Mouse (Mus musculus) heart, embryonic 16.5 days (tissue): Measurements from ENCODE around the gene 1700021F07Rik. TPM values are rescaled to one million over a fixed set of nuclear protein-coding genes. Genes with fewer than 3 reads are reported as not detected.
A peak's percentile ranks its signal among the peaks of the same experiment; 100 is the strongest.

Source experiments
- ATAC-seq: fragments of 200-750 bp; cut with Nextera tagmentation; replicated peaks from 2 replicates; pipeline ENCODE4 v1.8.0; 2017; ENCODE audit warnings: moderate number of reproducible peaks; ENCODE audit not compliant: insufficient read depth, low FRiP score; ENCODE audit errors: extremely low read depth
- H3K27ac ChIP-seq: fragments of 300-500 bp; sonication (generic); 2 replicates; pipeline ENCODE4 v1.5.1; 2014; ENCODE audit warnings: mild to moderate bottlenecking, low read length, control low read depth, moderate library complexity
- H3K27me3 ChIP-seq: fragments of 300-500 bp; sonication (generic); 2 replicates; pipeline ENCODE4 v1.6.1; 2014; ENCODE audit warnings: low read length, mixed read lengths; ENCODE audit not compliant: control insufficient read depth, insufficient read depth
- H3K36me3 ChIP-seq: fragments of 300-500 bp; sonication (generic); 2 replicates; pipeline ENCODE4 v1.6.1; 2014; ENCODE audit not compliant: control insufficient read depth, insufficient read depth
- H3K4me1 ChIP-seq: fragments of 300-500 bp; sonication (generic); 2 replicates; pipeline ENCODE4 v1.6.1; 2014; ENCODE audit warnings: low read length, mixed read lengths; ENCODE audit not compliant: control insufficient read depth, insufficient read depth
- H3K4me2 ChIP-seq: fragments of 300-500 bp; sonication (generic); 2 replicates; pipeline ENCODE4 v1.6.1; 2014; ENCODE audit warnings: low read depth, mild to moderate bottlenecking, control low read depth, low read length
- H3K4me3 ChIP-seq: fragments of 300-500 bp; sonication (generic); 2 replicates; pipeline ENCODE4 v1.5.1; 2014; ENCODE audit warnings: mild to moderate bottlenecking, control low read depth, low read length
- H3K9ac ChIP-seq: fragments of 300-500 bp; sonication (generic); 2 replicates; pipeline ENCODE4 v1.6.1; 2014; ENCODE audit warnings: low read length, control low read depth
- H3K9me3 ChIP-seq: fragments of 300-500 bp; sonication (generic); replicated peaks from 2 replicates; pipeline ENCODE4 v1.6.1; 2016; ENCODE audit warnings: low read length; ENCODE audit not compliant: control insufficient read depth
- WGBS: fragments of 180-500 bp; shearing (Covaris S2); extraction: QIAGEN DNeasy Blood & Tissue Kit; methylation state at CpG from one replicate; pipeline ENCODE4 v1.1.7; 2014; 5-methylcytosine and 5-hydroxymethylcytosine counted together
- polyA plus RNA-seq: library from polyadenylated mRNA; unstranded; fragments of >200 nt; fragmentation: Nextera tagmentation; extraction: Ambion mirVana; gene quantifications from 2 replicates; pipeline ENCODE4 v1.2.1, GENCODE M21; 2015

1700021F07Rik gene
- polyA plus RNA-seq: not detected in 2 replicates

GRCm38 (mm10) chr2:173522376-173522775, at the start of gene 1700021F07Rik:
TSS of gene 1700021F07Rik (plus strand) at chr2:173522586.
- Histone ChIP-seq H3K27me3 (no peaks in the 10 kb centered on the region), H3K9me3 (no peaks in the 10 kb centered on the region), H3K4me1 (no peaks in the 10 kb centered on the region), H3K4me3 (no peak within 1 kb of the TSS), H3K9ac (no peak within 1 kb of the TSS), H3K4me2 (no peak within 1 kb of the TSS), H3K36me3 (no peaks in the 10 kb centered on the region), H3K27ac (no peak within 1 kb of the TSS)
- no peak for ATAC-seq
- 85% methylated on average over 18 of the region's 18 CpGs for WGBS

- Histone ChIP-seq H3K4me2 (no peak overlapping the region), H3K9me3 (no peaks in the 10 kb centered on the region), H3K9ac (no peak overlapping the region), H3K27ac (no peak overlapping the region), H3K27me3 (no peaks in the 10 kb centered on the region), H3K4me3 (no peak overlapping the region), H3K36me3 (no peaks in the 10 kb centered on the region), H3K4me1 (no peaks in the 10 kb centered on the region)
- WGBS: 64% methylated on average over 11 of the region's 11 CpGs
- ATAC-seq: no peak
Observed at GRCm38 (mm10) chr2:173473233-173473632, 49.2 kb upstream of the 1700021F07Rik start.

- WGBS: 81% methylated on average over 12 of the region's 12 CpGs
Observed at GRCm38 (mm10) chr2:173479050-173479449, 43.3 kb upstream of the 1700021F07Rik start.

GRCm38 (mm10) chr2:173484486-173484885, 37.9 kb upstream of the 1700021F07Rik start:
- Histone ChIP-seq H3K4me1 (no peaks in the 10 kb centered on the region), H3K9ac (no peak overlapping the region), H3K4me2 (no peak overlapping the region), H3K4me3 (no peak overlapping the region), H3K36me3 (no peaks in the 10 kb centered on the region), H3K9me3 (no peaks in the 10 kb centered on the region), H3K27me3 (no peaks in the 10 kb centered on the region), H3K27ac (no peak overlapping the region)
- 78% methylated on average over 4 of the region's 4 CpGs for WGBS
- no peak for ATAC-seq

More at GRCm38 (mm10) chr2:173479050-173479449, 43.3 kb upstream of the 1700021F07Rik start:
- ATAC-seq: no peak
- Histone ChIP-seq H3K4me1 (no peaks in the 10 kb centered on the region), H3K36me3 (no peaks in the 10 kb centered on the region), H3K9ac (no peak overlapping the region), H3K4me2 (no peak overlapping the region), H3K9me3 (no peaks in the 10 kb centered on the region), H3K27me3 (no peaks in the 10 kb centered on the region), H3K4me3 (no peak overlapping the region), H3K27ac (no peak overlapping the region)

GRCm38 (mm10) chr2:173499612-173500011, 22.8 kb upstream of the 1700021F07Rik start:
- H3K36me3 ChIP-seq: no peaks in the 10 kb centered on the region
- no peak overlapping the region for H3K9ac ChIP-seq
- H3K4me3 ChIP-seq: no peak overlapping the region
- no peak for ATAC-seq
- H3K27me3 ChIP-seq: no peaks in the 10 kb centered on the region
- H3K4me1 ChIP-seq: peaks cover 4% of the 10 kb centered on the region; the same call in 1 of the 2 replicates
- no peak overlapping the region for H3K4me2 ChIP-seq
- peaks cover 10% of the 10 kb centered on the region for H3K9me3 ChIP-seq
- 78% methylated on average over 2 of the region's 2 CpGs for whole genome bisulfite sequencing
- no peak overlapping the region for H3K27ac ChIP-seq

GRCm38 (mm10) chr2:173513977-173514376, 8.4 kb upstream of the 1700021F07Rik start:
- peaks cover 13% of the 10 kb centered on the region for H3K4me1 ChIP-seq
- WGBS: 91% methylated on average over 6 of the region's 6 CpGs
- H3K27me3 ChIP-seq: no peaks in the 10 kb centered on the region
- no peak overlapping the region for H3K4me3 ChIP-seq
- H3K36me3 ChIP-seq: no peaks in the 10 kb centered on the region
- no peak overlapping the region for H3K4me2 ChIP-seq
- peaks cover 4% of the 10 kb centered on the region; the same call in 1 of the 2 replicates for H3K9me3 ChIP-seq
- H3K27ac ChIP-seq: no peak overlapping the region
- H3K9ac ChIP-seq: no peak overlapping the region
- no peak for ATAC-seq

GRCm38 (mm10) chr2:173515186-173515585, 7.2 kb upstream of the 1700021F07Rik start:
- peaks cover 13% of the 10 kb centered on the region for H3K4me1 ChIP-seq
- peak; percentile 78; the same call in 1 of the 2 replicates for ATAC-seq
- peak overlapping the region; percentile 8; the same call in 1 of the 2 replicates for H3K27ac ChIP-seq
- peaks cover 1% of the 10 kb centered on the region; the same call in 1 of the 2 replicates for H3K9me3 ChIP-seq
- 0 out of 2 replicates have a peak overlapping the region, but pooled peaks have one; percentile 9 for H3K9ac ChIP-seq
- H3K27me3 ChIP-seq: no peaks in the 10 kb centered on the region
- 32% methylated on average over 6 of the region's 6 CpGs for WGBS
- H3K4me2 ChIP-seq: no peak overlapping the region
- H3K36me3 ChIP-seq: no peaks in the 10 kb centered on the region
- no peak overlapping the region for H3K4me3 ChIP-seq

- WGBS: 85% methylated on average over 25 of the region's 25 CpGs
- Histone ChIP-seq H3K9me3 (no peaks in the 10 kb centered on the region; the same call in 1 of the 2 replicates), H3K9ac (no peak overlapping the region), H3K4me2 (no peak overlapping the region), H3K4me1 (peaks cover 13% of the 10 kb centered on the region), H3K27ac (no peak overlapping the region), H3K36me3 (no peaks in the 10 kb centered on the region), H3K4me3 (no peak overlapping the region), H3K27me3 (no peaks in the 10 kb centered on the region)
- ATAC-seq: no peak
Observed at GRCm38 (mm10) chr2:173516150-173516855, 6.1 kb upstream of the 1700021F07Rik start.

- Histone ChIP-seq H3K9me3 (no peaks in the 10 kb centered on the region), H3K27me3 (peaks cover 2% of the 10 kb centered on the region), H3K27ac (no peak overlapping the region), H3K36me3 (no peaks in the 10 kb centered on the region), H3K4me1 (no peaks in the 10 kb centered on the region), H3K9ac (no peak overlapping the region), H3K4me3 (no peak overlapping the region), H3K4me2 (no peak overlapping the region)
- WGBS: 77% methylated on average over 3 of the region's 3 CpGs
- no peak for ATAC-seq
Observed at GRCm38 (mm10) chr2:173528493-173528892, 6.1 kb downstream of the 1700021F07Rik start.
